Mouse (Mus musculus) heart, embryonic 10.5 days (tissue): ENCODE data around the gene Stil. TPM values are rescaled to one million over a fixed set of nuclear protein-coding genes. Genes with fewer than 3 reads are reported as not detected.
"Not testable (repeated sequence)": the region's sequence is repeated elsewhere in the genome, so short reads cannot be mapped to it uniquely, and the experiment has no call there.

Source experiments
- DNase-seq: peaks from one replicate; pipeline ENCODE4 v3.0.0-alpha.2; 2017; ENCODE audit warnings: low spot score
- H3K27ac ChIP-seq: fragments of 300-500 bp; sonication (generic); 2 replicates; pipeline ENCODE4 v1.5.1; 2016; ENCODE audit warnings: mild to moderate bottlenecking
- H3K27me3 ChIP-seq: fragments of 300-500 bp; sonication (generic); 2 replicates; pipeline ENCODE4 v1.6.1; 2016; ENCODE audit warnings: mild to moderate bottlenecking; ENCODE audit not compliant: poor library complexity, insufficient read depth, severe bottlenecking
- H3K36me3 ChIP-seq: fragments of 300-500 bp; sonication (generic); 2 replicates; pipeline ENCODE4 v1.6.1; 2016; ENCODE audit warnings: mild to moderate bottlenecking, moderate library complexity
- H3K4me1 ChIP-seq: fragments of 300-500 bp; sonication (generic); 2 replicates; pipeline ENCODE4 v1.6.1; 2016; ENCODE audit warnings: mild to moderate bottlenecking
- H3K4me3 ChIP-seq: fragments of 300-500 bp; sonication (generic); 2 replicates; pipeline ENCODE4 v1.5.1; 2016; ENCODE audit warnings: mild to moderate bottlenecking, moderate library complexity
- H3K9me3 ChIP-seq: fragments of 300-500 bp; sonication (generic); 2 replicates; pipeline ENCODE4 v1.6.1; 2016; ENCODE audit warnings: mild to moderate bottlenecking, moderate library complexity
- WGBS: fragments of 180-500 bp; shearing (Covaris S2); methylation state at CpG from one replicate; pipeline ENCODE4 v1.1.7; 2016; 5-methylcytosine and 5-hydroxymethylcytosine counted together
- polyA plus RNA-seq: library from polyadenylated mRNA; unstranded; fragments of >200 nt; fragmentation: Nextera tagmentation; extraction: Ambion mirVana; gene quantifications from 2 replicates; pipeline ENCODE4 v1.2.1, GENCODE M21; 2016

Stil gene
- polyA plus RNA-seq = 13.0 and 13.5 TPM in 2 replicates

- Histone ChIP-seq H3K4me1 (peaks cover 10% of the 10 kb centered on the region), H3K27ac (peak within 1 kb of the TSS; percentile 93), H3K4me3 (peak within 1 kb of the TSS; percentile 72), H3K27me3 (no peaks in the 10 kb centered on the region), H3K36me3 (peaks cover 19% of the 10 kb centered on the region), H3K9me3 (no peaks in the 10 kb centered on the region)
- peak; percentile 100 for DNase-seq
- WGBS = under 1% methylated on average over 52 of the region's 52 CpGs
Observed at GRCm38 (mm10) chr4:114999773-115000428, at the start of gene Stil. Stil (plus strand) TSS chr4:115000159.

GRCm38 (mm10) chr4:114953172-114953571, 46.8 kb upstream of the Stil start:
- Histone ChIP-seq H3K36me3 (no peaks in the 10 kb centered on the region), H3K27ac (no peak overlapping the region), H3K9me3 (no peaks in the 10 kb centered on the region), H3K4me3 (no peak overlapping the region), H3K4me1 (no peaks in the 10 kb centered on the region), H3K27me3 (peaks cover 28% of the 10 kb centered on the region)
- WGBS = 69% methylated on average over 3 of the region's 3 CpGs
- DNase-seq = no peak

GRCm38 (mm10) chr4:114957403-114957802, 42.6 kb upstream of the Stil start:
- H3K9me3 ChIP-seq = no peaks in the 10 kb centered on the region
- H3K4me1 ChIP-seq = peaks cover 4% of the 10 kb centered on the region; the same call in 1 of the 2 replicates
- H3K4me3 ChIP-seq = no peak overlapping the region
- no peak for DNase-seq
- H3K27me3 ChIP-seq = 0 out of 2 replicates have a peak, but pooled peaks cover 5% of the 10 kb centered on the region
- peaks cover 3% of the 10 kb centered on the region; the same call in 1 of the 2 replicates for H3K36me3 ChIP-seq
- H3K27ac ChIP-seq = no peak overlapping the region

- H3K27ac ChIP-seq = no peak overlapping the region
- DNase-seq = no peak
- H3K36me3 ChIP-seq = peaks cover 11% of the 10 kb centered on the region; the same call in 1 of the 2 replicates
- WGBS = 82% methylated on average over 2 of the region's 2 CpGs
- peaks cover 4% of the 10 kb centered on the region; the same call in 1 of the 2 replicates for H3K4me1 ChIP-seq
- H3K9me3 ChIP-seq = no peaks in the 10 kb centered on the region
- H3K27me3 ChIP-seq = 0 out of 2 replicates have a peak, but pooled peaks cover under 1% of the 10 kb centered on the region
- no peak overlapping the region for H3K4me3 ChIP-seq
Observed at GRCm38 (mm10) chr4:114958231-114958630, 41.7 kb upstream of the Stil start.

- Histone ChIP-seq H3K27me3 (no peaks in the 10 kb centered on the region), H3K27ac (no peak overlapping the region), H3K9me3 (no peaks in the 10 kb centered on the region), H3K4me1 (peaks cover 4% of the 10 kb centered on the region; the same call in 1 of the 2 replicates), H3K4me3 (no peak overlapping the region), H3K36me3 (peaks cover 11% of the 10 kb centered on the region; the same call in 1 of the 2 replicates)
- no peak for DNase-seq
- 63% methylated on average over 4 of the region's 4 CpGs for WGBS
Observed at GRCm38 (mm10) chr4:114958786-114959185, 41.2 kb upstream of the Stil start.

GRCm38 (mm10) chr4:114959533-114959932, 40.4 kb upstream of the Stil start:
- H3K27ac ChIP-seq = no peak overlapping the region
- no peaks in the 10 kb centered on the region for H3K27me3 ChIP-seq
- WGBS = 87% methylated on average over 2 of the region's 2 CpGs
- DNase-seq = no peak
- peaks cover 4% of the 10 kb centered on the region; the same call in 1 of the 2 replicates for H3K4me1 ChIP-seq
- no peaks in the 10 kb centered on the region for H3K9me3 ChIP-seq
- peaks cover 15% of the 10 kb centered on the region; the same call in 1 of the 2 replicates for H3K36me3 ChIP-seq
- H3K4me3 ChIP-seq = no peak overlapping the region

- H3K4me1 ChIP-seq, H3K9me3 ChIP-seq, H3K27me3 ChIP-seq, H3K4me3 ChIP-seq, H3K27ac ChIP-seq, DNase-seq: not testable (repeated sequence)
- WGBS = 87% methylated on average over 2 of the region's 2 CpGs
- peaks cover 28% of the 10 kb centered on the region for H3K36me3 ChIP-seq
Observed at GRCm38 (mm10) chr4:114960881-114961280, 39.1 kb upstream of the Stil start.

- DNase-seq = no peak
- no peaks in the 10 kb centered on the region for H3K4me1 ChIP-seq
- H3K36me3 ChIP-seq = peaks cover 26% of the 10 kb centered on the region
- no peaks in the 10 kb centered on the region for H3K9me3 ChIP-seq
- no peak overlapping the region for H3K4me3 ChIP-seq
- no peak overlapping the region for H3K27ac ChIP-seq
- WGBS = 91% methylated on average over 5 of the region's 5 CpGs
- H3K27me3 ChIP-seq = no peaks in the 10 kb centered on the region
Observed at GRCm38 (mm10) chr4:114970736-114971135, 29.2 kb upstream of the Stil start.

GRCm38 (mm10) chr4:114973229-114973740, 26.7 kb upstream of the Stil start:
- DNase-seq = no peak
- H3K27ac ChIP-seq = no peak overlapping the region
- no peaks in the 10 kb centered on the region for H3K9me3 ChIP-seq
- no peak overlapping the region for H3K4me3 ChIP-seq
- WGBS = 82% methylated on average over 1 of the region's 1 CpGs
- H3K4me1 ChIP-seq = no peaks in the 10 kb centered on the region
- H3K36me3 ChIP-seq = peaks cover 8% of the 10 kb centered on the region
- no peaks in the 10 kb centered on the region for H3K27me3 ChIP-seq

- Histone ChIP-seq H3K27ac (no peak overlapping the region), H3K4me3 (no peak overlapping the region), H3K36me3 (no peaks in the 10 kb centered on the region), H3K9me3 (no peaks in the 10 kb centered on the region), H3K27me3 (no peaks in the 10 kb centered on the region), H3K4me1 (no peaks in the 10 kb centered on the region)
- 88% methylated on average over 1 of the region's 1 CpGs for WGBS
- no peak for DNase-seq
Observed at GRCm38 (mm10) chr4:114982619-114983018, 17.3 kb upstream of the Stil start.

GRCm38 (mm10) chr4:114983020-114983419, 16.9 kb upstream of the Stil start:
- no peaks in the 10 kb centered on the region for H3K27me3 ChIP-seq
- no peaks in the 10 kb centered on the region for H3K9me3 ChIP-seq
- no peak overlapping the region for H3K27ac ChIP-seq
- DNase-seq = no peak
- no peaks in the 10 kb centered on the region for H3K4me1 ChIP-seq
- H3K4me3 ChIP-seq = no peak overlapping the region
- 88% methylated on average over 1 of the region's 1 CpGs for WGBS
- no peaks in the 10 kb centered on the region for H3K36me3 ChIP-seq

- Histone ChIP-seq H3K4me3 (peak overlapping the region; percentile 94), H3K27me3 (no peaks in the 10 kb centered on the region), H3K9me3 (no peaks in the 10 kb centered on the region), H3K27ac (peak overlapping the region; percentile 99), H3K36me3 (no peaks in the 10 kb centered on the region), H3K4me1 (no peaks in the 10 kb centered on the region)
- DNase-seq = no peak
- 3% methylated on average over 8 of the region's 8 CpGs for WGBS
Observed at GRCm38 (mm10) chr4:114986211-114986590, 13.8 kb upstream of the Stil start.

GRCm38 (mm10) chr4:114986591-114987432, 13.1 kb upstream of the Stil start, which contains the start of gene Cmpk1:
Cmpk1 (minus strand) TSS chr4:114987241.
- no peaks in the 10 kb centered on the region for H3K4me1 ChIP-seq
- peak within 1 kb of the TSS; percentile 94 for H3K4me3 ChIP-seq
- H3K36me3 ChIP-seq = no peaks in the 10 kb centered on the region
- peak; percentile 90 for DNase-seq
- H3K9me3 ChIP-seq = no peaks in the 10 kb centered on the region
- no peaks in the 10 kb centered on the region for H3K27me3 ChIP-seq
- WGBS = under 1% methylated on average over 93 of the region's 93 CpGs
- peak within 1 kb of the TSS; percentile 99 for H3K27ac ChIP-seq
